Mouse (Mus musculus): ENCODE measurements at regions not wholly inside any gene's neighbourhood (a gene's known extent, or its start where the extent isn't known, plus 50 kb on each side); places are given as distances from the start of the nearest gene placed in this dataset.

- no peak for DNase-seq (ENCODE audit: low read depth, low spot score)
Observed at GRCm38 (mm10) chr12:94737263-94737662, 954.8 kb upstream of the Flrt2 start.

- DNase-seq (ENCODE audit: low read depth, low spot score) = no peak
Observed at GRCm38 (mm10) chr12:94749747-94750515, 942.1 kb upstream of the Flrt2 start.

- no peak for DNase-seq (ENCODE audit: low read depth, low spot score)
Observed at GRCm38 (mm10) chr12:94755754-94756153, 936.3 kb upstream of the Flrt2 start.

GRCm38 (mm10) chr12:94795913-94796615 is 896.0 kb upstream of the Flrt2 start:
- DNase-seq (ENCODE audit: low read depth, low spot score) = no peak

GRCm38 (mm10) chr12:94804692-94805091 is 887.3 kb upstream of the Flrt2 start:
- DNase-seq (ENCODE audit: low read depth, low spot score) = no peak

GRCm38 (mm10) chr12:94831400-94831799 is 860.6 kb upstream of the Flrt2 start:
- DNase-seq (ENCODE audit: low read depth, low spot score) = no peak

- no peak for DNase-seq (ENCODE audit: low read depth, low spot score)
Observed at GRCm38 (mm10) chr12:94862720-94863119, 829.3 kb upstream of the Flrt2 start.

- no peak for DNase-seq (ENCODE audit: low read depth, low spot score)
Observed at GRCm38 (mm10) chr12:94910816-94911215, 781.2 kb upstream of the Flrt2 start.

GRCm38 (mm10) chr12:94943067-94943466 is 749.0 kb upstream of the Flrt2 start:
- DNase-seq (ENCODE audit: low read depth, low spot score) = no peak
